Mouse (Mus musculus) mouse embryonic stem cell (cell line): ENCODE data around the gene Raet1e.
"Not testable (repeated sequence)": the region's sequence is repeated elsewhere in the genome, so short reads cannot be mapped to it uniquely, and the experiment has no call there.

ENCODE experiments used
- in situ Hi-C, 2 experiments: fragments of 300-500 bp; cut with MboI; formaldehyde crosslinking; loops; 1 replicate in 1 of 2; 3 replicates in 1 of 2; pipeline ENCODE4 v1.14.3; 2019 to 2020; ENCODE audit warnings: low sequenced_read_pairs in 2 of 2, low pct_unique_long_range_greater_than_20kb in 1 of 2, mixed read lengths in 1 of 2; ENCODE audit not compliant: unreplicated experiment in 1 of 2

Raet1e gene

DNA sequence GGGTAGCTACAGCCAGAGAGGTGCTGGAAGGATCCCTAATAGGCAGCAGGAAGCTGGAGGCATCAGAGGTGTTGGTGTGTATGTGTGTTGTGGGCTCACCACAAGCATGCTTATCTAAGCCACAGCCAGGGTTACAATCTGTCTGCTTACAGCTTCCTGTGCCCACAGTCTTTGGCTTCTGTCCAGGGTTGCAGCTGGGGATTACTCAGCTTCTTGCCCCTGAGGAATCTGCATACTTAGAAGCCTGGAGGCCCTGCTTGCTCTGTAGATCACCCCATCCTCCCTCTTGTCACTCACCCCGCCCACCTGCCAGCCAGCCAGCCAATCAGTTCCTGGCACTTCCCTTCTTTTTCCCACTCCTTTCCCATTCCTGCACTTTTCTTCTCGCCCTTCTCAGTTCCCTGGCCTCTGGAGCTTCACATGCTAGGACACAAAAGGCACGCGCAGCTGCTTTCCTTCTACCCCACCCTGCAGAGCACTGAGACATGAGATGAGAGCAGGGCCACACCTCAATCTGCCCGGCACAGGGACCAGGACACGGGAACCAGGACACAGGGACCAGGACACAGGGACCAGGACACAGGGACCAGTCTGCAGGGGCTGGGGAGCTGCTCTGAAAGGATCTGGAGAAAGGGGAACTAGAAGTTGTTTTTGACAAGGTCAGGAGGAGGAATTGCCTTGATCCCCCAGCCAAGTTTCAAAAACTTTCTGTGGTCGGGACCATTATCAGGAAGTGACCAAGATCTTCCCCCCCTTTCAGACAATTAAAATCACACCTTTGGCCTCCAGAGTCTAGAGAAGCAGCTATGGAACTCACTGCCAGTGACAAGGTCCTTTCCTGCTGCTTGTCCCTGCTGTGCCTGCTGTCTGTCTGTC is 65.3 kb downstream of the Raet1e start:
- in situ Hi-C loops: not testable (repeated sequence)

- in situ Hi-C loops: no loop called here
Measured at GRCm38 (mm10) chr10:22265060-22265459, 106.7 kb downstream of the Raet1e start.

- in situ Hi-C loops: not testable (repeated sequence)
Measured at GRCm38 (mm10) chr10:22270879-22271786, 112.8 kb downstream of the Raet1e start.

DNA sequence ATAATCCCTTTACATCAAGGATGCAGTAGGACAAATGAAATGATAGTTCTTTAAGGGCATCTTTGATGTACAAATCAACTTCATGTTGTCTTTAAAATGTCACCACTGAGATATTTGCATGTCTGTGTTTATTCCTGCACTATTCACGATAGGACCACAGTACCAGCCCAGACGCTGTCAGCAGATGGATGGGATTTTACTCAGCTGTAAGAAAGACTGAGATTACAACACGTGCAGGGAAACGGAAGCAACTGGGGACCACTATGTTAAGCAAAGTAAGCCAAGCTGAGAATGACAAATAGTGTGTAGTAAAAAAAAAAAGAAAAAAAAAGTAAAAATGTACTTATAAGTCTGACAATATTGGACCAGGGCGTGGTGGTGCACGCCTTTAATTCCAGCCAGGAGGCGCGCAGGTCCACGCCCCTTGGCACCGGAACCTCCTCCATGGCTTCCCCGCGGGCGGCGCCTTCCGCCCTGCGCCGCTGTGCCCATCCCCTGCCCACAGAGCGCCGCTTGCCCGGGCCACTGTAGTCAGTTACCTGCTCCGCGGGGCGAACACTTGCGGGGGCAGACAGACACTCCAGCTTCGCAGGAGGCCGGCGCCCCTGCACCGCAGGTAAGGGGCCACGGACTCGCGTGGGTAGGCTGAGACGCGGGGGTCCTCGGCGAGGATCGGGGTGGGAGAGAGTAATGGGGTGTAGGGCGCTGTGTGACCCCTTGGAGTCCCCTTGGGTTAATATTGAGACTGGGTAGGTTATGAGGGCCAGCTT is 114.7 kb downstream of the Raet1e start:
- in situ Hi-C loops: not testable (repeated sequence)

DNA sequence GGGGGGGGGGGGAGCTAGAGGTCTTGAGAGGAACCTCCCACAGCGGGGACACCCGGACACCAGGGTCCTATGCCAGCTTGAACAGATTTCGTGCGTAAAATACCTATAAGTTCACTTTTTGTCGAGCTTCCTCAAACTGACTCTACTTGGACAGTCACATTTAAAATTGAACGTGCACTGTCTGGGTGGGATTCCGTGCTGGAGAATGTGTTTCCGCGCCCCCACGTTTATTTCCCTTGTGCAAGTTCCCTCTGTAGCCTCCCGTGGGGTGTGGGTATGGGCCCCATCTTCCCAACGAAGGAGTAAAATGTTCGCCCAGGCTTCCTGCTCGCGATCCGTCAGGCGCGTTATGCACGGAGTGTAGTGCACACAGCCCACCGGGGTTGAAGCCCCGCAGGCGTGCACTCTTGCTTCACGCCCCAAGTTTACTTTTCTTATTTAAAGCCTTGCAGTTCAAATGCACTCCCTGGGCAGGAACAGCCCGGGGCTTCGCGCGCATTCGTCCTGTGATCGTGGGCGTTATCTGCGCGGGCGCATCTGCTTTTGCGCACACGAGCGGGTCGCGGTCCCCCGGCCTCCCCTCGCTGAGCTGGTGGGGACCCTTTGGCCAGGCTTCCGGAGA is 115.4 kb downstream of the Raet1e start:
- in situ Hi-C loops: no loop called here

- in situ Hi-C loops: no loop called here
Measured at GRCm38 (mm10) chr10:22274445-22275057, 116.2 kb downstream of the Raet1e start.

GRCm38 (mm10) chr10:22278468-22278867 is 120.1 kb downstream of the Raet1e start:
- in situ Hi-C loops: not testable (repeated sequence)

DNA sequence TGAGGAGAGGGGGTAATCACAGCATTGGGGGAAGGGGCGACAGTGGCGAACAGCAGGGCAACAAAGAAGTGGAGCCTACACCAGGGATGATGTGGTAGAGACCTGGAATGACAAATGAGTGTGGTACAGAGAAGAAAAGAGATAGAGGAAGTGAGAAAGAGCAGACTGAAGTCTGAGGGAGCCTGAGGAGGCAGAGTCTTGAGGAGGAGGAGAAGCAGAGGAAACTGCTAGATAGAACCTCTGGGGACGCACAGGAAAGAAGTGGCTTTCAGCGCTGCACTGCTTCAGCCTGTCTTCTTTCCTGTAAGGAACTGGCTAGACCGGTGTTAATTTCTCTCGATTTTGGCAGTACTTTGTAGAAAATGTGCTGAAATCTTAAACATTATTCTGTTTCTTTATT is 124.4 kb downstream of the Raet1e start:
- in situ Hi-C loops: loop anchor here (5.0 to 10.0 kb wide), 4 partner anchors 62 to 258 kb away; partner anchors contain the start of genes H60b (in 2 of the 2) and Raet1e (in 2 of the 2)

GRCm38 (mm10) chr10:22295676-22296075 is 137.3 kb downstream of the Raet1e start:
- in situ Hi-C loops: no loop called here

DNA sequence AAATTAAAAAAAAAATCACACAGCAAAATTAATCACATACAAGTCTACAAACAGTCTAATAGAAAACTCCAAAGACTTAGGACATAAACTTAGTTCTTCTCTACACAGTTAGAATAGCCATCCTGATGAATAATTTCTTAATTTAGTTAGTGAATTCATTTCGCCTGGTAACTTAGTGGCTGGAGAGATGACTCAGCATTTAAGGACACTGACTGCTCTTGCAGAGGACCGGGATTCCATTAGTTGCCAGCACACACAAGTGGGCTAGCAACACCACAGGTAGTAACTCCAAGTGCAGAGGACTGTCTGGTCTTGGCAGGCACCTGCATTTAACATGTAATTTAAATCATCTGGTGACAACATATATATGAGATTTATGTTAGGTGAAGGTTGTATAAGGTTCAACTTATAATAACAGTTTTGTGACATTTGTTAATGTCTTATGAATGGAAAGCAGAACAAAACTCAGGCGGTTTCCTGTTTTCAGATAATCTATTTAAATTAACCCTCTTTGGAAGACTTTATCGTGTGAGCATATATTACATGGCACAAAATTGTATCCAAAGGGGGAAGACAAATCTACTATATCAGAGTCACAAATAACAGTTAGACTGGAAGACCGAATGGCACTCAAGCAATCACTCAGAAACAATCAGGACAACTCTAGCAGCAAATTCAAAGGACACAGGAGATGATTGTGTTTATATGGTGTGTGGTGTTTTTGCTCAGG is 138.8 kb downstream of the Raet1e start:
- in situ Hi-C loops: no loop called here

GRCm38 (mm10) chr10:22297766-22298461 is 139.5 kb downstream of the Raet1e start:
- in situ Hi-C loops: no loop called here

DNA sequence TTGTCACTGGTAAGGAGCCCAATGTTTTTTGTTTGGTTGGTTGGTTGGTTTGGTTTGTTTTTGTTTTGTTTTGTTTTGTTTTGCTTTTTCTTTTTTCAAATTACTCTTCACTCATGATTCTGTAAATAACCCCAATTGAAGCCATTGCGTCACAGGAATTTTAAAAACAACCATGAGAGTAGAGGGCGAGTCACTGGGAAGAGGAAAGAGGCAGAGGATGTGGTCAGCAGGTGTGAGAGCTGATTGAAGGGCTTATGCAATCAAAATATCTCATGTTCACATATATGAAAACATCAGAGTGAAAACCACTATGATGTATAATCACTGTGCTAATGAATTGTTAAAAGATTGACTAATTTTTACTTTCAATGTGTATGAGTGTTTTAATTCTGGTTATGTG is 141.0 kb downstream of the Raet1e start:
- in situ Hi-C loops: no loop called here

DNA sequence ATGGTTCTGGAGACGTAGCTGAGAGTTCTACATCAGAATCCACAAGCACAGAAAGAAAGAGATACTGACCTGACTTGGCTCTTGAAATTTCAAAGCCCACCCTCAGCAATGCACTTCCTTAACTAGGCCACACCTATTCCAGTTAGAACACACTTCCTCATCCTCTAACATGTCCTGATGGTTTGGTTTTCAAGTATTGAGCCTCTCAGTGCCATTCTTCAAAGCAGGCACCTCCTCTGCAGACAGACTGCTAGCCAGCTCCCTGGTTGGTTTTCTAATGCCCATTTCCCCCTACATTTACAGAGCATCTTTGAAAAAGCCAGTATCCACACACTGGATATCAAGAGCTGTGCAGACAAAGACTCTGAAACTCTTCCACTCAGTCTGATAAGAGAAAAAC is 143.3 kb downstream of the Raet1e start:
- in situ Hi-C loops: no loop called here

DNA sequence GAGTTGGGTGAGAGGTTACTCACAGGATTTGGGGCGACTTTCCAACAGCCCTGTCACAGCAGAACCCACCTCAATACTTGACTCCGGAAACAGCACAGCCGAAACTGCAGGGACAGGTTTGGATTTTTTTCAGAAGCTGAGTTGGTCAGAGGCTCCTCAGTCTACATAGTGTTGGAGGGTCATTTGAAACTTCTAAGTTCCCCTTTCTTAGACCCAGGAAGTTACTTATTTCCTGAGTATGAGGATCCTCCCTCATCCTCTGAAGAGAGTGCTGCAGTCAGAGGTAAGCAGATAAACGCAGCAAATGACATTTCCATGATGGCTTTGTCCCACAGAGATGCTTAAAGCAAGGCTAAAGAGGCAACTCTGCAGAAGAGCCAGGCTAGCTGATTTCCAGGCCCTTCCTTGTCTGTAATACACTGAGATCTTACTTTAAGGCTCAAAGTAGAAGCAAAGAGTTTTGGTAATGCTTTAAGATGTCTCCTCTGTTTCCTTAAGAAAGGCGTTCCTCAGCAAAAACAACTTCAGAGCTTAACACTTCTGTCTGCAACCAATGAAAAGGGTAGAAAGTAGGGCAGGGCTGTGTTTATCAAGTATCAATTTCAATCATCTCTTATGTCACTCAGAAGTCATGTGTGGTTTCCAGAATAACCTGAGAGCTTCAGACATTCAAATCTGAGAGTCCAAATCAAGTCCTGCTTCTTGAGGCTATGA is 144.1 kb downstream of the Raet1e start:
- in situ Hi-C loops: no loop called here

DNA sequence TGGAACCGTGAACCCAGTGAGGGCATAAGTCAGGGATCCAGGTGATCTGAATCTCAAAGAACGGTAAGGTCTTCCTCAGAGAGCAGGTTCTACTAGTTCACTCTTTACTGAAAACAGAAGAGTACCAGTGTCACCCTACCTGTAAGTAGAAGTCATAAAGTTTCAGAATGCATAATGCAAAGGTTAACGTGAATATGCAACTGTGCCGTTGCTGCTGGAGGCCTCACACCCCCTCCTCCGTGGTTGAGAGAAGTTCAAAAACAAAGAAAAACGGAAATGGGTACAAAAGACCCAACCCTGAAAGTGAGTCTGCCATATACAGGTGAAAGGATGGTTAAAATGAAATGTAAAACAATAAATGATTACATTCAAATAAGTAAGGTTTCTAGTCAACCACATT is 145.4 kb downstream of the Raet1e start:
- in situ Hi-C loops: no loop called here

DNA sequence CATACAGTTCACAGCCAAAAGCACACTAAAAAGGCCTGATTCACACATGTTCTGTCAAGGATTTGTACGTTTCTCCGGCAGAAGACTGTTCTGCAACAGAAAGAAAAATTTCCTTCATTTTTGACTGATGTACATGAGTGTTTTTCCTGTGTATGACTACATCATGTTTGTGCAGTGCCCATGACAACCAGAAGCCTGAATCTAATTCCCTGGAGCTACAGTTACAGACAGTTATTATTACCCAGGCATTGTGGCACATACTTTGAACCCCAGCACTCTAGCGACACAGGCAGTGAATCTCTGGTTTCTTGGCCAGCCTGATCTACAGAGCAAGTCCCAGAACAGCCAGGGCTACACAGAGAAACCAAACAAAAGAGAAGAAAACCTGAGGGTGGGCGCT is 147.4 kb downstream of the Raet1e start:
- in situ Hi-C loops: no loop called here
